Mouse (Mus musculus): ENCODE data around the gene Scgb2b20. TPM values are rescaled to one million over a fixed set of nuclear protein-coding genes. Genes with fewer than 3 reads are reported as not detected.

The Scgb2b20 gene
- not detected for polyA plus RNA-seq (2017; shearing (Covaris generic))

DNA sequence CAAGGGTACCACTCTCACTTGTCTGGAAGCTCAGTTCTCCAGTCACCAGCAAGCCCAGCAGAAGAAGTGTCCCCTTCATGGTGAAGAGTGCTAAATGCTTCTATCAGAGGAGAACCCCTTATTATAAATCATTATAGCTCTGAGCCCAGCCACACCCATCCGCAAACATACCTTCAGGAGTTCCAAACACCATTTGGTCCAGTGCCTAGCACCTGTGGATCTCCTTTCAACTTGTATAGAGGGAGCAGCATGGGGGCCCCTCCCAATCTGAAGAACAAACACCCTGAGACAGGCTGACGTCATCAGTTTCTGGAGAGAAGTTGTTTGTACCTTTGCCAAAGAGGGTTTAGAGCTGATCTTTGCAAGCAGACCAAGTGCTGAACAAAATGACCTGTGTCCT is at the start of gene Scgb2b20:
Scgb2b20 (minus strand) TSS at position 101 of the 400 bp plus-strand sequence.

DNA sequence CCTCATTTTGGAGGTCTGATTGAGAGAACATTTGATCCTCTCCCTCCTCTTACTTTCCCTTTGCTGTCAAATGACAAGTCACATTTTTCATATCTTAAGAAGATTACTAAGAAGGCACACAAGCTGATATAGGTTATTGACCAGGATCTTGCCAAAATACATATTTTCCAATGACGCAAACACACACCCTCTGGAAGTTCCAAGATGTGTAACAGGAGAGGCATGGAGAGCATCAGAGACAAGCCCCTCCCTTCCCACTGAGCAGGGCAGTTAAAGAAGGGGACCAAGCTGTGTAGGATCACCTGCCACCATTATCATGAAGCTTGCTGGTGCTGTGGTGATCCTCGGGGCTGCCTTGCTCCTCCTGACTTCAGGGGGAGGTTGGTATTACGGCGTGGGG is 6.8 kb upstream of the Scgb2b20 start, which contains the start of gene Scgb1b20:
Scgb1b20 (plus strand) TSS at position 301 of the 400 bp plus-strand sequence.

Other genes with a start within 250 kb of the Scgb2b20 start
- not detected for gene Scgb2b18, start 192.5 kb downstream of the Scgb2b20 start, polyA plus RNA-seq (2017; shearing (Covaris generic))
- gene Scgb1b18, start 180.8 kb downstream of the Scgb2b20 start, polyA plus RNA-seq (2017; shearing (Covaris generic)), result not detected
- gene Scgb2b19, start 86.0 kb downstream of the Scgb2b20 start, polyA plus RNA-seq (2017; shearing (Covaris generic)), result not detected
- gene Scgb1b19, start 79.0 kb downstream of the Scgb2b20 start, polyA plus RNA-seq (2017; shearing (Covaris generic)), result not detected
- not detected for gene Scgb1b20, start 6.9 kb upstream of the Scgb2b20 start, polyA plus RNA-seq (2017; shearing (Covaris generic))
- gene Scgb2b21, start 154.1 kb upstream of the Scgb2b20 start, polyA plus RNA-seq (2017; shearing (Covaris generic)), result not detected